Mouse (Mus musculus) stomach, postnatal 0 days (tissue): Measurements from ENCODE around the gene Gp1ba.

Experiments
- CTCF ChIP-seq: IDR thresholded peaks from 2 replicates; pipeline ENCODE4 v1.5.1; 2016; ENCODE audit warnings: antibody characterized with exemption, low read depth, mild to moderate bottlenecking, moderate library complexity
- EP300 ChIP-seq: optimal IDR thresholded peaks from 2 replicates; pipeline ENCODE3; 2016; ENCODE audit warnings: antibody characterized with exemption

DNA sequence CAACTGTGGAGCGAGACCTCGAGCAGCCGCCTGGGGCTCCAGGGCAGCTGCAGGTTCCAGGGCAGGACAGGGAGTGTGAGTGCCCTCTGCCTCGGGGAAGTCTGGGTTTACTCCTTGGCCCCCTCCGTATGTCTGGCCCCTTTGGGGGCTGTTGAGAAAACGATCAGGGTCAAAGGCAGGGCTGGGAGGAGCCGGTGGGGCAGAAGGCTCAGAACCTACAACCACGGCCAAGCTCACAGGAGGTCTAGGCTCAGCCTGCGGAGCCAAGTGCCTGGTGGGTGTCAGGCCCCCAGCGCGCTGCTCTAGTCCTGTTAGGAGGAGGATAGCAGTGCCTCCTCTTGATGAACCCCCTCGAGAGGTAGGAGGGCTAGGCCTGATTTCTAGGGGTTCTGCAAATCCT is 42.2 kb downstream of the Gp1ba start:
- TF ChIP-seq CTCF = no peak
- TF ChIP-seq EP300 = no peak
